ENCODE assay signal across 34 mouse cellular contexts in the genomic region with DNA sequence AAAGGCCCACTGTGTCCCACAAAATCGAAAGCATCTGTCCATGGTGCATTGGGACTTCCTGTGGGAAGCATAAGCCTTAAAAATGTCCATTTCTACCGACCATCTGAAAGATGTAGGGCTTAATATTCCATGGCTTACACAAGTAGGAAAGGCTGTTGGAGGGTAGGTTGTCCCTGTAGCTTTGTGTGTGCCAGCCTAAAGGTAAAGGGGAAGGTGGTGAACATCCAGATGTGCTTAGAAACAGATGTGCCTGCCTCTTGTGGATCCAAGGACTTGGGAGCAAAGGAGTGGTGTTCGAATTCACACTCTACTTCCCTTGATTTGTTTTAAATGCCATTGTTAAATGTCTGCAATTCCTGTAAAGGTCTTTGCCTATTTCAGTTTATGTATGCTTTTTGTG.
"Had no signal": no experiment of that assay in that cellular context is flagged by ENCODE, and none has a peak within 500 bp of the region (broad histone marks: within the 10 kb centered on the region; RNA-seq: fewer than 3 reads in every experiment).

No protein-coding gene starts in this region.

- H3K4me2 ChIP-seq: heart, embryonic 11.5 days; heart, embryonic 12.5 days; heart, embryonic 13.5 days; heart, embryonic 15.5 days; hindbrain, embryonic 12.5 days; hindbrain, embryonic 13.5 days; hindbrain, embryonic 14.5 days; hindbrain, embryonic 15.5 days; intestine, embryonic 15.5 days; kidney, embryonic 15.5 days had no signal

- H3K4me3 ChIP-seq: heart, embryonic 10.5 days; heart, embryonic 12.5 days; heart, embryonic 13.5 days; heart, embryonic 15.5 days; hindbrain, embryonic 10.5 days; hindbrain, embryonic 12.5 days; hindbrain, embryonic 13.5 days; hindbrain, embryonic 15.5 days; intestine, embryonic 15.5 days; kidney, embryonic 15.5 days; layer of hippocampus, adult 2 months had no signal

- H3K27ac ChIP-seq: heart, embryonic 10.5 days; heart, embryonic 13.5 days; heart, embryonic 15.5 days; hindbrain, embryonic 10.5 days; hindbrain, embryonic 12.5 days; hindbrain, embryonic 13.5 days; hindbrain, embryonic 14.5 days; hindbrain, embryonic 15.5 days; hindbrain, postnatal 0 days; intestine, embryonic 15.5 days; kidney, embryonic 15.5 days; kidney, postnatal 0 days; layer of hippocampus, adult 2 months had no signal

- ATAC-seq: hindbrain, embryonic 16.5 days; hindbrain, postnatal 0 days; inflammation-experienced regulatory T-cells, adult 6 months; intestine, embryonic 15.5 days; intestine, embryonic 16.5 days; intestine, postnatal 0 days had no signal

- H3K9me3 ChIP-seq: heart, embryonic 10.5 days; heart, embryonic 12.5 days; heart, embryonic 13.5 days; heart, embryonic 15.5 days; hindbrain, embryonic 10.5 days; hindbrain, embryonic 12.5 days; hindbrain, embryonic 13.5 days; hindbrain, embryonic 15.5 days; intestine, embryonic 15.5 days; kidney, embryonic 15.5 days had no signal

- H3K27me3 ChIP-seq: heart, embryonic 12.5 days; heart, embryonic 13.5 days; heart, embryonic 15.5 days; hindbrain, embryonic 12.5 days; hindbrain, embryonic 13.5 days; hindbrain, embryonic 15.5 days; intestine, embryonic 15.5 days; kidney, embryonic 15.5 days had no signal

- DNase-seq: heart, postnatal 10 days; heart, postnatal 14 days; heart, postnatal 4 days; kidney, adult 11 months; kidney, adult 18-20 months; kidney, adult 2 months; kidney, adult 8-10 months; kidney, adult 9 months; kidney, postnatal 10 days; kidney, postnatal 14 days; kidney, postnatal 25 days; kidney, postnatal 36 days; kidney, postnatal 4 days; layer of hippocampus, adult 9-11 months; layer of hippocampus, postnatal 36 days had no signal

- H3K9ac ChIP-seq: heart, embryonic 12.5 days; heart, embryonic 13.5 days; heart, embryonic 15.5 days; hindbrain, embryonic 12.5 days; hindbrain, embryonic 13.5 days; hindbrain, embryonic 14.5 days; hindbrain, embryonic 15.5 days; intestine, embryonic 15.5 days; kidney, embryonic 15.5 days had no signal

- H3K4me1 ChIP-seq: heart, embryonic 10.5 days; heart, embryonic 12.5 days; heart, embryonic 13.5 days; heart, embryonic 15.5 days; hindbrain, embryonic 10.5 days; hindbrain, embryonic 12.5 days; hindbrain, embryonic 13.5 days; hindbrain, embryonic 15.5 days; intestine, embryonic 15.5 days; kidney, embryonic 15.5 days had no signal

- H3K36me3 ChIP-seq: heart, embryonic 10.5 days; heart, embryonic 12.5 days; heart, embryonic 13.5 days; heart, embryonic 15.5 days; hindbrain, embryonic 10.5 days; hindbrain, embryonic 12.5 days; hindbrain, embryonic 13.5 days; hindbrain, embryonic 15.5 days; intestine, embryonic 15.5 days; kidney, embryonic 15.5 days had no signal
